Mouse (Mus musculus): ENCODE results near the gene Pdlim1. TPM values are rescaled to one million over a fixed set of nuclear protein-coding genes. Genes with fewer than 3 reads are reported as not detected.
"Not testable (repeated sequence)": the region's sequence is repeated elsewhere in the genome, so short reads cannot be mapped to it uniquely, and the experiment has no call there.

The Pdlim1 gene
- polyA plus RNA-seq, 1 experiment from 2014 or later, result 12.5 TPM

- not testable (repeated sequence) for ATAC-seq; H3K4me1 ChIP-seq (replicated peaks; ENCODE audit: control insufficient read depth, insufficient read depth, low read length); H3K36me3 ChIP-seq (ENCODE audit: control insufficient read depth, insufficient read depth); H3K9me3 ChIP-seq (ENCODE audit: control insufficient read depth, low read length); H3K27ac ChIP-seq (ENCODE audit: low read length); H3K4me3 ChIP-seq (replicated peaks; ENCODE audit: low read length); H3K4me2 ChIP-seq (ENCODE audit: low read length); H3K9ac ChIP-seq (replicated peaks; ENCODE audit: low read depth, low read length); H3K27me3 ChIP-seq (replicated peaks; ENCODE audit: control insufficient read depth, insufficient read depth, low read length)
- WGBS, result 13% methylated on average over 4 of the region's 4 CpGs
Observed at GRCm38 (mm10) chr19:40202947-40203346, 68.7 kb downstream of the Pdlim1 start.

- no peak overlapping the region for H3K4me2 ChIP-seq (ENCODE audit: low read length)
- H3K4me1 ChIP-seq (replicated peaks; ENCODE audit: control insufficient read depth, insufficient read depth, low read length), result no peaks in the 10 kb centered on the region
- no peak overlapping the region for H3K4me3 ChIP-seq (replicated peaks; ENCODE audit: low read length)
- no peak overlapping the region for H3K9ac ChIP-seq (replicated peaks; ENCODE audit: low read depth, low read length)
- ATAC-seq, result no peak
- WGBS, result 95% methylated on average over 10 of the region's 10 CpGs
- no peaks in the 10 kb centered on the region for H3K36me3 ChIP-seq (ENCODE audit: control insufficient read depth, insufficient read depth)
- H3K27ac ChIP-seq (ENCODE audit: low read length), result no peak overlapping the region
- H3K9me3 ChIP-seq (ENCODE audit: control insufficient read depth, low read length), result no peaks in the 10 kb centered on the region
- H3K27me3 ChIP-seq (replicated peaks; ENCODE audit: control insufficient read depth, insufficient read depth, low read length), result no peaks in the 10 kb centered on the region
Observed at GRCm38 (mm10) chr19:40190596-40190995, 81.0 kb downstream of the Pdlim1 start.

DNA sequence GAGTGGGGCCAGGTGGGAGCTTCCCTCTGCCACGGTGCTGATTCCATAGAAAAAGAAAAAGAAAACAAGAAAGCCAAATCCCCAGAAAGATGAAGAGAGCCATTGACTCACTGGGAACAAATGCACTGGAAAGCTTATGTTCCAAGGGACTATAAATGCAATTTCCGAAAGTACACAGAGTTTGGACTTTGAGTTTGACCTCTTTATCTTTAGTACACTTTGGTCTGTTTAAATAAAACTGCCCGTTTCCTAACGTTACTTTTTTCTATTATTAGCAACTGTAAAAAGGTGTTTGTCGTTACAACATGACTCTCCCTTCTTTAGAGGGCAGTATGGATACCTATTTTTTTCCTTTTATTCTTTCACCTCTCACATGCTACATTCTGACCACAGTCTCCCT, 84.5 kb downstream of the Pdlim1 start, which contains the start of gene Cyp2c70:
Gene Cyp2c70, minus strand, starts transcription at position 174 of the 400 bp plus-strand sequence.
- Histone ChIP-seq H3K36me3 (ENCODE audit: control insufficient read depth, insufficient read depth) (no peaks in the 10 kb centered on the region), H3K9me3 (ENCODE audit: control insufficient read depth, low read length) (no peaks in the 10 kb centered on the region), H3K4me3 (replicated peaks; ENCODE audit: low read length) (no peak within 1 kb of the TSS), H3K9ac (replicated peaks; ENCODE audit: low read depth, low read length) (no peak within 1 kb of the TSS), H3K4me1 (replicated peaks; ENCODE audit: control insufficient read depth, insufficient read depth, low read length) (no peaks in the 10 kb centered on the region), H3K27ac (ENCODE audit: low read length) (no peak within 1 kb of the TSS), H3K27me3 (replicated peaks; ENCODE audit: control insufficient read depth, insufficient read depth, low read length) (no peaks in the 10 kb centered on the region), H3K4me2 (ENCODE audit: low read length) (no peak within 1 kb of the TSS)
- no peak for ATAC-seq
- WGBS, result 82% methylated on average over 5 of the region's 5 CpGs

DNA sequence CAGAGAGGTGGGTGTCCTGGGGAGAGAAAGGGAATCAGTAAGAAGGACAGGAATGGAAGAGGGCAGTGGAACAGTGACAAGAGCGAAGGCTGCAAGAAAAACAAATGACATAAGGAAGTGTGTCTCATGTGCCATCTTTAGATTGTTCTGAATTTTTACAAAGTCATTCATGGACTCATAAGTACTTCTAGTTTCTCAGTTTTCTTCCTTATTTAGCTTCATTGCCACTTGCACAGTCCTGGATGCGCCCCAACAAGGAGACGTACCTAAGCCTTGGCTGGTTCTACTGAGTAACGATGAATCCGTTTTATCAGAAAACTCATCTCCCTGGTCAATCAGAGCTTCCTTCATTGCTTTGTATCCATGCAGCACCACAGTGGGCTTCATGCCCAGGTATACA, 88.0 kb downstream of the Pdlim1 start:
- H3K9ac ChIP-seq (replicated peaks; ENCODE audit: low read depth, low read length), result no peak overlapping the region
- H3K27me3 ChIP-seq (replicated peaks; ENCODE audit: control insufficient read depth, insufficient read depth, low read length), result no peaks in the 10 kb centered on the region
- H3K9me3 ChIP-seq (ENCODE audit: control insufficient read depth, low read length), result no peaks in the 10 kb centered on the region
- no peak overlapping the region for H3K27ac ChIP-seq (ENCODE audit: low read length)
- H3K4me1 ChIP-seq (replicated peaks; ENCODE audit: control insufficient read depth, insufficient read depth, low read length), result no peaks in the 10 kb centered on the region
- H3K36me3 ChIP-seq (ENCODE audit: control insufficient read depth, insufficient read depth), result no peaks in the 10 kb centered on the region
- ATAC-seq, result no peak
- no peak overlapping the region for H3K4me3 ChIP-seq (replicated peaks; ENCODE audit: low read length)
- 93% methylated on average over 5 of the region's 5 CpGs for WGBS
- no peak overlapping the region for H3K4me2 ChIP-seq (ENCODE audit: low read length)

- H3K27ac ChIP-seq (ENCODE audit: low read length), result no peak overlapping the region
- H3K27me3 ChIP-seq (replicated peaks; ENCODE audit: control insufficient read depth, insufficient read depth, low read length), result no peaks in the 10 kb centered on the region
- H3K9me3 ChIP-seq (ENCODE audit: control insufficient read depth, low read length), result no peaks in the 10 kb centered on the region
- H3K4me1 ChIP-seq (replicated peaks; ENCODE audit: control insufficient read depth, insufficient read depth, low read length), result no peaks in the 10 kb centered on the region
- no peak overlapping the region for H3K4me2 ChIP-seq (ENCODE audit: low read length)
- H3K36me3 ChIP-seq (ENCODE audit: control insufficient read depth, insufficient read depth), result no peaks in the 10 kb centered on the region
- H3K4me3 ChIP-seq (replicated peaks; ENCODE audit: low read length), result no peak overlapping the region
- WGBS, result 92% methylated on average over 4 of the region's 4 CpGs
- no peak overlapping the region for H3K9ac ChIP-seq (replicated peaks; ENCODE audit: low read depth, low read length)
- ATAC-seq, result no peak
Observed at GRCm38 (mm10) chr19:40178311-40178710, 93.3 kb downstream of the Pdlim1 start.

Other genes starting within 250 kb of the Pdlim1 start
- gene Cyp2c54, start 198.0 kb downstream of the Pdlim1 start, polyA plus RNA-seq (2015; fragmentation: Nextera tagmentation; extraction: Ambion mirVana), result not detected in 2 replicates
- not detected in 2 replicates for gene Cyp2c50, start 182.2 kb downstream of the Pdlim1 start, polyA plus RNA-seq (2015; fragmentation: Nextera tagmentation; extraction: Ambion mirVana)
- not detected in 2 replicates for gene Cyp2c70, start 84.5 kb downstream of the Pdlim1 start, polyA plus RNA-seq (2015; fragmentation: Nextera tagmentation; extraction: Ambion mirVana)
- gene Sorbs1, start 241.9 kb upstream of the Pdlim1 start, polyA plus RNA-seq (2015; fragmentation: Nextera tagmentation; extraction: Ambion mirVana), result 112 and 128 TPM in 2 replicates

All from forebrain, embryonic 16.5 days (tissue).